Mouse (Mus musculus) left cerebral cortex, adult 18-20 months (tissue): ENCODE data around the gene Gm11172. TPM values are rescaled to one million over a fixed set of nuclear protein-coding genes. Genes with fewer than 3 reads are reported as not detected.

Experiments used
- total RNA-seq, 2 experiments: library from RNA; stranded (reverse); gene quantifications; 2 replicates each; pipeline ENCODE4 v1.2.3; 2021

The Gm11172 gene
- total RNA-seq, 2 experiments from 2014 or later = not detected

Other genes starting within 250 kb of the Gm11172 start
- 1 to 10 TPM; 1.0 to 1.1 TPM for gene Socs1, start 27.4 kb upstream of the Gm11172 start, total RNA-seq
- gene Tnp2, start 24.3 kb upstream of the Gm11172 start, total RNA-seq = not detected
- gene Prm3, start 22.0 kb upstream of the Gm11172 start, total RNA-seq = not detected
- gene Prm2, start 16.8 kb upstream of the Gm11172 start, total RNA-seq = not detected
- not detected for gene Prm1, start 7.1 kb upstream of the Gm11172 start, total RNA-seq
- gene Rmi2, start 22.1 kb downstream of the Gm11172 start, total RNA-seq = under 1 TPM in 1 of 2 experiments, not detected in 1; 0.16 TPM
- 100 to 1,000 TPM; 186 to 194 TPM for gene Snn, start 248.0 kb downstream of the Gm11172 start, total RNA-seq